Mouse (Mus musculus): ENCODE data around the gene Mip. TPM values are rescaled to one million over a fixed set of nuclear protein-coding genes. Genes with fewer than 3 reads are reported as not detected.
"Not testable (repeated sequence)": the region's sequence is repeated elsewhere in the genome, so short reads cannot be mapped to it uniquely, and the experiment has no call there.

Gene Mip
- polyA plus RNA-seq, 1 experiment from 2014 or later, result 0.24 TPM

DNA sequence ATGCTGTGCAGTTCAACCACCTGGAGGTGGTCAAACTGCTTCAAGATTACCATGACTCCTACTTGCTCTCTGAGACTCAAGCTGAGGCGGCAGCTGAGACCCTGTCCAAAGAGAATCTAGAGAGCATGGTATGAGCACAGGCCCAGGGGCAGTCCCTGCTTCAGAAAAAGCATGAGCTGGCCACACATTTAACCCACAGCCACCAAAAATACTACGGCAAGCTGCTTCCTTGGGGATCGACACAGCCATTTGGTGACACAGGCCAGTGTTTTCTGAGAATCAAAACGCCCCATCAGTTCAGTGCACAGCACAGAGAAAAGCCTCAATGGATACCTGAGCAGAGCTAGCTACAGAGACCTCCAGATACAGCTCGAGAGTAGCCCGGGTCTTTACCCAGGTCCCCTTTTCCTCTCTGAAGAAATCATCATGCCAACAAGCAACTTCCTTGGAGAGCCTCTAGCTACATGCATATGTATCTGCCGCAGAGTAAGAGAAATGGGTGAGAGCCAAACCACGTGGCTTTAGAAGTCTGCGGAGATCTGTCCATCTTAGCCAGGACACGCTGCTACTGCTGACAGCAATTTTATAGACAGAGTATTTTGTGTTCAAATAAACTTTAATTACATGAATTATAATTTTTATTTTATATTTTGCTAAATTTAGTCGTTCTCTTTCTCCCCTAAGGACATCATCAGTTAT lies 16.2 kb upstream of the Mip start:
- no peaks in the 10 kb centered on the region for H3K9me3 ChIP-seq (ENCODE audit: control insufficient read depth, low read length)
- no peak for ATAC-seq
- H3K36me3 ChIP-seq (ENCODE audit: control insufficient read depth, insufficient read depth, low read length), result 0 out of 2 replicates have a peak, but pooled peaks cover 2% of the 10 kb centered on the region
- H3K27me3 ChIP-seq (replicated peaks; ENCODE audit: control insufficient read depth, insufficient read depth, low read length), result no peaks in the 10 kb centered on the region
- no peak overlapping the region for H3K4me2 ChIP-seq (ENCODE audit: low read length)
- no peak overlapping the region for H3K27ac ChIP-seq (ENCODE audit: low read depth, low read length)
- WGBS, result 92% methylated on average over 11 of the region's 11 CpGs
- no peak overlapping the region for H3K9ac ChIP-seq (ENCODE audit: low read depth, low read length)
- peaks cover 13% of the 10 kb centered on the region for H3K4me1 ChIP-seq (ENCODE audit: control insufficient read depth, insufficient read depth, low read depth, low read length)
- no peak overlapping the region for H3K4me3 ChIP-seq (ENCODE audit: low read length)

DNA sequence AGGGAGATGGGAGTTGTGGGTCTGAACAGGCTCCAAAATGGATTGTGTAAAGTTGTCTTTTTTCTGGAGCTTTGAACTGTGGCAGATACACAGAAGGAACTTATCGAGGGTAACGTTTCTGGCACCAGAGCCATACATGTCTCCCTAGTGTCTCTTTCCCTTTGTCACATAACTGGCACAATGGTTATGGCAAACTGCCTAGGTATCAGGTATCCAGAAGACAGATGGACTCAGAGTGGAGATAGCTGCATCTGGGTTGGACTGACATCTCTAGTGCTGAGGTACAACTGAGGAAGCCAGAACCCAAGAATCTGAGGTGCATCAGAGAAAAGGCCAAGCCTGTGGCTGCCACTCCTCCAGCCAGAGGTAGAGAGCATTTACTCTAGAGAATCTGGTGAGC lies 15.5 kb upstream of the Mip start:
- no peak overlapping the region for H3K4me2 ChIP-seq (ENCODE audit: low read length)
- 91% methylated on average over 2 of the region's 2 CpGs for WGBS
- no peak overlapping the region for H3K9ac ChIP-seq (ENCODE audit: low read depth, low read length)
- no peaks in the 10 kb centered on the region for H3K27me3 ChIP-seq (replicated peaks; ENCODE audit: control insufficient read depth, insufficient read depth, low read length)
- no peaks in the 10 kb centered on the region for H3K9me3 ChIP-seq (ENCODE audit: control insufficient read depth, low read length)
- 0 out of 2 replicates have a peak, but pooled peaks cover 2% of the 10 kb centered on the region for H3K36me3 ChIP-seq (ENCODE audit: control insufficient read depth, insufficient read depth, low read length)
- no peak overlapping the region for H3K27ac ChIP-seq (ENCODE audit: low read depth, low read length)
- no peak for ATAC-seq
- H3K4me3 ChIP-seq (ENCODE audit: low read length), result no peak overlapping the region
- H3K4me1 ChIP-seq (ENCODE audit: control insufficient read depth, insufficient read depth, low read depth, low read length), result peaks cover 13% of the 10 kb centered on the region

DNA sequence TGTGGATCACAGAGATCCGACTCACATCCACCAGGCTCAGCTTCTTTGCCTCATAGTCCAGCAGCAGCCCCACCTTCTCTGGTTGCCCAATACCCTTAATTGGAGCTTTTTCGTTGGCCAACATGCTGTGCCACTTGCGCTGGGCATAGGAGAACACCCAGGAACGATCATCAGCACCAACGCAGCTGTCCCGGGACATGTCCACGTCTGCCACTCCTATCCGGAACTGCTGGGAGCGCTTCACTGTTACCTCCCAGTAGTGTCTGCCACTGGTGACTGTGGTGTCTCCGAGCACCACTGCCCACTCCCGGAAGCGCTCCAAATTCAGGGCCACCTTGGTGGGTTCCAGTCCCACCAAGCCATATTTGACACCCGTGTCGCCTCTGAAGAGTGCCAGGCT lies 14.7 kb upstream of the Mip start:
- Histone ChIP-seq H3K4me2 (ENCODE audit: low read length) (peak overlapping the region; percentile 97), H3K27ac (ENCODE audit: low read depth, low read length) (no peak overlapping the region), H3K4me1 (ENCODE audit: control insufficient read depth, insufficient read depth, low read depth, low read length) (peaks cover 13% of the 10 kb centered on the region), H3K27me3 (replicated peaks; ENCODE audit: control insufficient read depth, insufficient read depth, low read length) (no peaks in the 10 kb centered on the region), H3K36me3 (ENCODE audit: control insufficient read depth, insufficient read depth, low read length) (0 out of 2 replicates have a peak, but pooled peaks cover 2% of the 10 kb centered on the region), H3K4me3 (ENCODE audit: low read length) (peak overlapping the region; percentile 63), H3K9ac (ENCODE audit: low read depth, low read length) (peak overlapping the region; percentile 65), H3K9me3 (ENCODE audit: control insufficient read depth, low read length) (no peaks in the 10 kb centered on the region)
- 30% methylated on average over 14 of the region's 14 CpGs for WGBS
- no peak for ATAC-seq

DNA sequence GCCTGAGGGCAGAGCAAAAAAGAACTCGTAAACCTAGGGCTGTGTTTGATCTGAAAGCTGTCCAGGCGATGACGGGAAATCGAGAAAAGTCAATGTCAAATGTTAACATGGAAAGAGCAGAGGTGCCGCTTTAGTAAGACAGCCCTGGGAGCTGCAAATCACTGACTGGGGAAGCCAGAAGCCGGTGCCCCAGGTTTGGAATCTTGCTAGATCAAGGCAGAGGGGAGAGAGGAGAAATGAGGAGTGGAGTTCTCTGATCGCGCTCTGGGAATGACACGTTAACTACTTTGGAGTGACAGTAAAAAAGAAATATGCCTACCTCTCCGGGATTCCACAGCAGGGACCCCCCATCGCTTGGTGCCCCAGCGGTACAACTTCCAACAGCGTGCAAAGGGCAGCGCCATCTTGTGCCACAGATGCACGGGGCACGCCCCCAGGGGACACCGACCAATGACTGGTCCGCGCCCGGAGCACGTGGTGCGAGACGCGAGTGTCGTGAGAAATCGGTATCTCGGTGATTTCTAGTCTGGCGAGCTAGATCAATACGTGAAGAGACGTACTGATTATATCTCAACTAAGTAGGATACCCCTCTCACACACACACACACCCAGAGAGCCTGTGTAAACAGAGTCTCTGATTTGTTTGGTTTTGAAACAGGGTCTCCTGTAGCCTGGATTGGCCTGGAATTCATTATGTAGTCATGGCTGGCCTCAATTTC lies 14.1 kb upstream of the Mip start, which contains the start of gene Spryd4:
Gene Spryd4 (minus strand): TSS at position 418 of the 719 bp plus-strand sequence.
- WGBS, result under 1% methylated on average over 30 of the region's 30 CpGs

DNA sequence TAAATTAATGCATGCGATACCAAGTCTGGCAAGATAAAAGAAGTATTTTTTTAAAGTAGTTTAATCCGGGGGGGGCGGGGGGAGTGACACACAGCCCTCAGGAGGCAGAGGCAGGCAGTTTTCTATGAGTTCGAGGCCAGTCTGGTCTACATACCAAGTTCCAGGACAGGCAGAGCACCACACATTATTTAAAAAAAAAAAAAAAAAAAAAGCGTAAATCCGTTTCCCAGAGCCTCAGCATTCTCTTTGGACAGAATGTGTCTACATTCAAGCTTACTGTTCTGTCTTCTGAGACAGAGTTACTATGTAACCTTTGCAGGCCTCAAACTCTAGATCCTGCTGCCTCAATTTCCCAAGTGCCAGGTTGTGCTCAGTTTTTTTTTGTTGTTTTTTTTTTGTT lies 13.5 kb upstream of the Mip start:
- WGBS, result 50% methylated on average over 6 of the region's 6 CpGs

More for the DNA sequence above, 14.1 kb upstream of the Mip start, which contains the start of gene Spryd4:
- H3K9ac ChIP-seq (ENCODE audit: low read depth, low read length), result peak within 1 kb of the TSS; percentile 65
- H3K27ac ChIP-seq (ENCODE audit: low read depth, low read length), result peak within 1 kb of the TSS; percentile 76
- H3K9me3 ChIP-seq (ENCODE audit: control insufficient read depth, low read length), result no peaks in the 10 kb centered on the region
- peak within 1 kb of the TSS; percentile 97 for H3K4me2 ChIP-seq (ENCODE audit: low read length)
- H3K27me3 ChIP-seq (replicated peaks; ENCODE audit: control insufficient read depth, insufficient read depth, low read length), result no peaks in the 10 kb centered on the region
- H3K36me3 ChIP-seq (ENCODE audit: control insufficient read depth, insufficient read depth, low read length), result 0 out of 2 replicates have a peak, but pooled peaks cover 1% of the 10 kb centered on the region
- peak within 1 kb of the TSS; percentile 63 for H3K4me3 ChIP-seq (ENCODE audit: low read length)
- H3K4me1 ChIP-seq (ENCODE audit: control insufficient read depth, insufficient read depth, low read depth, low read length), result peaks cover 13% of the 10 kb centered on the region
- ATAC-seq, result peak; percentile 92

DNA sequence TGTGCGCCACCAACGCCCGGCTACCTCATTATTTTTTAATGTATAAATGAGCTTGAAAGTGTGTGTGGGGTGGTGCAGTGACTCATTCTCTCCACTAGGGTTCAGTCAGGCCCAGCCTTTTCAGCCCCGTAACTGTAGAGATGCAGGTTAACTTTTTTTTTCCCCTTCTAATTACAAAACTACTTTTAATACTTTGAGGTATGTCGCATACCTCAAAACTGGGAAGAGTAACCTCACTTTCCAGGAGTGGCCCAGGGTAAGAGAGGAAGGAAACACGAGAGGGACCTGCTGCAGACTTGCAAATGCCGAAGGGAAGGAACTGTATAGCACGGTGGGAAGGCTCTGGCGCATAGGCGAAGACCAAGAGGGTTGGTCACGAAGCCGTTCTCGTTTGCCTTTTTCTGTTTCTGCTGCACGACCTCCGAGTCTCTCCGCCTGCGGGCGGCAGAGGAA lies 12.7 kb upstream of the Mip start:
- Histone ChIP-seq H3K9ac (ENCODE audit: low read depth, low read length) (peak overlapping the region; percentile 18; the same call in 1 of the 2 replicates), H3K4me3 (ENCODE audit: low read length) (peak overlapping the region; percentile 29), H3K27ac (ENCODE audit: low read depth, low read length) (no peak overlapping the region), H3K27me3 (replicated peaks; ENCODE audit: control insufficient read depth, insufficient read depth, low read length) (no peaks in the 10 kb centered on the region), H3K9me3 (ENCODE audit: control insufficient read depth, low read length) (no peaks in the 10 kb centered on the region), H3K36me3 (ENCODE audit: control insufficient read depth, insufficient read depth, low read length) (no peaks in the 10 kb centered on the region), H3K4me2 (ENCODE audit: low read length) (peak overlapping the region; percentile 67), H3K4me1 (ENCODE audit: control insufficient read depth, insufficient read depth, low read depth, low read length) (peaks cover 13% of the 10 kb centered on the region)
- WGBS, result 1% methylated on average over 18 of the region's 18 CpGs
- ATAC-seq, result peak; percentile 31; the same call in 1 of the 2 replicates

More for the DNA sequence above, 13.5 kb upstream of the Mip start:
- peaks cover 13% of the 10 kb centered on the region for H3K4me1 ChIP-seq (ENCODE audit: control insufficient read depth, insufficient read depth, low read depth, low read length)
- no peaks in the 10 kb centered on the region for H3K9me3 ChIP-seq (ENCODE audit: control insufficient read depth, low read length)
- peak overlapping the region; percentile 76; the same call in 1 of the 2 replicates for H3K27ac ChIP-seq (ENCODE audit: low read depth, low read length)
- no peaks in the 10 kb centered on the region for H3K36me3 ChIP-seq (ENCODE audit: control insufficient read depth, insufficient read depth, low read length)
- H3K27me3 ChIP-seq (replicated peaks; ENCODE audit: control insufficient read depth, insufficient read depth, low read length), result no peaks in the 10 kb centered on the region
- peak overlapping the region; percentile 63 for H3K4me3 ChIP-seq (ENCODE audit: low read length)
- H3K4me2 ChIP-seq (ENCODE audit: low read length), result peak overlapping the region; percentile 97
- no peak overlapping the region; the same call in 1 of the 2 replicates for H3K9ac ChIP-seq (ENCODE audit: low read depth, low read length)
- no peak for ATAC-seq

DNA sequence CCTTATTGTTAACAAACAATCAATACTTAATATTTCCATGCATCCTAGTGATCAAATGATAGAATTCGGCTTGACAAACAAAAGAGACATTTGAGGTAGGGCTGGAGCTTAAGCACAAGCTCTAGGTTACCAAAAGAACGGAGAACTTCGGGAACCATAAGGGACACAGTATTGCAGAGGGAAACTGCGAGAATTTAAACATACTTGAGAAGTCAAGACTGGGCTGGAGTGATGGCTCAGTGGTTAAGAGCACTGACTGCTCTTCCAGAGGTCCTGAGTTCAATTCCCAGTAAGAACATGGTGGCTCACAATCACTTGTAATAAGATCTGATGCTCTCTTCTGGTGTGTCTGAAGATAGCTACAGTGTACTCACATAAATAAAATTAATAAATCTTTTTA lies 11.5 kb upstream of the Mip start:
- WGBS, result 93% methylated on average over 4 of the region's 4 CpGs
- not testable (repeated sequence) for H3K4me3 ChIP-seq (ENCODE audit: low read length); H3K9me3 ChIP-seq (ENCODE audit: control insufficient read depth, low read length); ATAC-seq; H3K4me2 ChIP-seq (ENCODE audit: low read length); H3K27ac ChIP-seq (ENCODE audit: low read depth, low read length); H3K36me3 ChIP-seq (ENCODE audit: control insufficient read depth, insufficient read depth, low read length); H3K27me3 ChIP-seq (replicated peaks; ENCODE audit: control insufficient read depth, insufficient read depth, low read length); H3K9ac ChIP-seq (ENCODE audit: low read depth, low read length)
- peaks cover 13% of the 10 kb centered on the region for H3K4me1 ChIP-seq (ENCODE audit: control insufficient read depth, insufficient read depth, low read depth, low read length)

DNA sequence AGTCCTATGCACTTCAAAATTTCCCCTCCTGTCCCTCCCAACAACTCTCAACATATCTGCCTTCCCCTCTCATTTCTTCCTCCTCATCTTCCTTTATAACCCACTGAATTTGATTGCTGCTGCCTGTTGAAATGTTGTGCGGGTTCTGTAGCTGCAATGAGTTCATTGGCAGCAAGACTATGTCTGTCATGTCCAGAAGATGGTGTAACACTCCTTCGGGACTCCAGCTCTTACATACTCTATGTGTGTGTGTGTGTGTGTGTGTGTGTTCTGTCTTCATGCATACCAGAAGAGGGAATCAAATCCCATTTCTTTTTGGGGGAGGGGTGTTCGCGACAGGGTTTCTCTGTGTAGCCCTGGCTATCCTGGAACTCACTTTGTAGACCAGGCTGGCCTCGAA lies 10.7 kb upstream of the Mip start:
- Histone ChIP-seq H3K4me3 (ENCODE audit: low read length) (no peak overlapping the region), H3K4me2 (ENCODE audit: low read length) (no peak overlapping the region), H3K9me3 (ENCODE audit: control insufficient read depth, low read length) (no peaks in the 10 kb centered on the region), H3K4me1 (ENCODE audit: control insufficient read depth, insufficient read depth, low read depth, low read length) (peaks cover 13% of the 10 kb centered on the region), H3K27me3 (replicated peaks; ENCODE audit: control insufficient read depth, insufficient read depth, low read length) (no peaks in the 10 kb centered on the region), H3K9ac (ENCODE audit: low read depth, low read length) (no peak overlapping the region), H3K27ac (ENCODE audit: low read depth, low read length) (no peak overlapping the region), H3K36me3 (ENCODE audit: control insufficient read depth, insufficient read depth, low read length) (no peaks in the 10 kb centered on the region)
- no peak for ATAC-seq
- 88% methylated on average over 5 of the region's 5 CpGs for WGBS

Data from hindbrain, embryonic 16.5 days (tissue).